Comparison of ENCODE assay signal across 22 mouse cellular contexts in genomic region chr1:13454534-13454933, GRCm38 (mm10).
DNase-seq lines count a peak whose midpoint lies in the region; ATAC-seq and TF ChIP-seq lines count a peak whose summit lies in the region.
"Had no signal": no experiment of that assay in that cellular context is flagged by ENCODE, and none has a peak within 500 bp of the region (broad histone marks: within the 10 kb centered on the region; RNA-seq: fewer than 3 reads in every experiment).

No protein-coding gene starts in this region.

- no peaks in the 10 kb centered on the region for H3K4me1 ChIP-seq in lung, postnatal 0 days (ENCODE audit: insufficient read depth, low read depth, low read length)
- H3K4me1 ChIP-seq: forebrain, embryonic 10.5 days; heart, embryonic 10.5 days; lung, embryonic 15.5 days had no signal

- TF ChIP-seq CTCF in lung, postnatal 0 days (IDR thresholded peaks at IDR 0.05), result no peak

- H3K4me2 ChIP-seq in lung, postnatal 0 days (replicated peaks; ENCODE audit: low read depth, low read length), result no peak overlapping the region
- H3K4me2 ChIP-seq: lung, embryonic 15.5 days; midbrain, embryonic 11.5 days had no signal

- no peaks in the 10 kb centered on the region for H3K27me3 ChIP-seq in lung, postnatal 0 days (replicated peaks; ENCODE audit: insufficient read depth, low read length)
- H3K27me3 ChIP-seq: lung, embryonic 15.5 days had no signal

- peak; percentile 89 for TF ChIP-seq EP300 in lung, postnatal 0 days (IDR thresholded peaks at IDR 0.05)

- no peak overlapping the region for H3K4me3 ChIP-seq in lung, postnatal 0 days (ENCODE audit: low read depth, low read length)
- H3K4me3 ChIP-seq: forebrain, embryonic 10.5 days; gastrocnemius, adult 2 months; heart, embryonic 10.5 days; lung, embryonic 15.5 days had no signal

- peak; percentile 49 for DNase-seq in lung, postnatal 0 days (ENCODE audit: low spot score)
- DNase-seq in lung, postnatal 14 days, result no peak
- no peak for DNase-seq in gastrocnemius, adult 18-20 months (ENCODE audit: low spot score)
- DNase-seq in embryo, embryonic 10.5 days (ENCODE audit: low spot score), result no peak
- no peak for DNase-seq in spleen, postnatal 4 days (ENCODE audit: low spot score in 2 of 2)
- DNase-seq: adrenal gland, adult 8-10 months; cerebellum, adult 8-10 months; gastrocnemius, adult 2 months; kidney, adult 11 months; kidney, postnatal 4 days; thymus, adult 2 months had no signal

- no peaks in the 10 kb centered on the region for H3K36me3 ChIP-seq in lung, postnatal 0 days (ENCODE audit: insufficient read depth, low read length)
- H3K36me3 ChIP-seq: forebrain, embryonic 10.5 days; heart, embryonic 10.5 days; lung, embryonic 15.5 days had no signal

- no peak overlapping the region for H3K9ac ChIP-seq in lung, postnatal 0 days (replicated peaks; ENCODE audit: low read depth)
- H3K9ac ChIP-seq: liver, embryonic 14.5 days; lung, embryonic 15.5 days had no signal

- no peak overlapping the region for H3K27ac ChIP-seq in lung, postnatal 0 days (ENCODE audit: low read length)
- H3K27ac ChIP-seq: forebrain, embryonic 10.5 days; gastrocnemius, adult 2 months; heart, embryonic 10.5 days; hindbrain, postnatal 0 days; liver, embryonic 14.5 days; lung, embryonic 15.5 days; macrophage; stomach, postnatal 0 days had no signal

- ATAC-seq in lung, postnatal 0 days, result peak; percentile 57
- peak; percentile 81 for ATAC-seq in activated CD4-positive, CD25-positive, alpha-beta regulatory T cell, adult 4 months
- ATAC-seq in megakaryocyte, adult 5-6 weeks (ENCODE audit: poor library complexity, severe bottlenecking), result peak; percentile 49; the same call in 1 of the 2 replicates
- ATAC-seq: hindbrain, postnatal 0 days; Patski had no signal

- 49% methylated on average over 2 of the region's 2 CpGs for WGBS in lung, postnatal 0 days

- H3K9me3 ChIP-seq in lung, postnatal 0 days (ENCODE audit: low read length), result no peaks in the 10 kb centered on the region
- H3K9me3 ChIP-seq: heart, embryonic 10.5 days; lung, embryonic 15.5 days had no signal
